Mouse (Mus musculus): ENCODE data around the gene Ank3. TPM values are rescaled to one million over a fixed set of nuclear protein-coding genes. Genes with fewer than 3 reads are reported as not detected.
A peak's percentile ranks its signal among the peaks of the same experiment; 100 is the strongest.

Ank3 gene
- polyA plus RNA-seq, 1 experiment from 2014 or later, result 47.6 TPM

DNA sequence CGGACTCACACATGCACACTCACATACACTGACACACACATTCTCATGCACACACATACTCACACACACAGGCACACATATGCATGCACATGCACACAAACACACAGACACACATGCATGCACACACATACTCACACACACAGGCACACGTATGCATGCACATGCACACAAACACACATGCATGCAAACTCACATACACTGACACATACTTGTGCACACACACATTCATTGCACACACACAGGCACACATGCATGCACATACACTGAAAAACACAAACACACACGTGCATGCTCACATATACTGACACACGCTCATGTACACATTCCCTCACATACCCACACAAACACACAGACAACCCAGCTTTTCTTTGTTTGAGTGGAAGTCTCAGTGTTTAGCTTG, 157.0 kb downstream of the Ank3 start:
- Histone ChIP-seq H3K27me3 (ENCODE audit: insufficient read depth, low read length) (no peaks in the 10 kb centered on the region), H3K9ac (replicated peaks; ENCODE audit: low read length) (no peak overlapping the region), H3K4me1 (ENCODE audit: insufficient read depth, low read length) (peaks cover 11% of the 10 kb centered on the region; the same call in 1 of the 2 replicates), H3K4me3 (ENCODE audit: low read length) (no peak overlapping the region), H3K9me3 (ENCODE audit: low read length) (no peaks in the 10 kb centered on the region), H3K27ac (ENCODE audit: low read length) (no peak overlapping the region), H3K4me2 (replicated peaks; ENCODE audit: low read depth, low read length) (no peak overlapping the region), H3K36me3 (ENCODE audit: insufficient read depth, low read length) (no peaks in the 10 kb centered on the region)
- 91% methylated on average over 4 of the region's 4 CpGs for WGBS
- ATAC-seq (ENCODE audit: low FRiP score, low TSS enrichment), result no peak

DNA sequence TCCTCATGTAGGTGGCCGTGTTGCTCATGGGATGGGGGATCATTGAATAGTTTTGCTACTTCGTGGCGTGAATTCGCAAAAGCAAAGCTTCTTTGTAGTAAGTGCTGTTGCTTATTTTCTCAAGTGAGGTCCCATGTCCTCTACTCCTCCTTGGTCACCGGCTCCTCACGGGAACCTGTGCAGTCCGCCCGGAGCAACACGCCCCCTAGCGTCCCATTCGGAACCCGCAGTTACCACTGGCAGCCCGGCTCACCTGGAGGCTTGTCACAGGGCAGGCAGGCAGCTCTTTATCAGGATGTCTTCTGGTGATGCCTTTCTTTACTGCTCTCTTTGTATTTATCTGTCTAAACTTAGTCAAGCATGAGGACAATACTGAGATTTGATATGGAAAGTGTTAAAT, 157.7 kb downstream of the Ank3 start:
- 19% methylated on average over 13 of the region's 13 CpGs for WGBS
- peak; percentile 57; the same call in 1 of the 2 replicates for ATAC-seq (ENCODE audit: low FRiP score, low TSS enrichment)
- Histone ChIP-seq H3K4me2 (replicated peaks; ENCODE audit: low read depth, low read length) (no peak overlapping the region), H3K4me1 (ENCODE audit: insufficient read depth, low read length) (peaks cover 5% of the 10 kb centered on the region; the same call in 1 of the 2 replicates), H3K27ac (ENCODE audit: low read length) (no peak overlapping the region), H3K36me3 (ENCODE audit: insufficient read depth, low read length) (no peaks in the 10 kb centered on the region), H3K4me3 (ENCODE audit: low read length) (no peak overlapping the region), H3K9ac (replicated peaks; ENCODE audit: low read length) (no peak overlapping the region), H3K9me3 (ENCODE audit: low read length) (no peaks in the 10 kb centered on the region), H3K27me3 (ENCODE audit: insufficient read depth, low read length) (no peaks in the 10 kb centered on the region)

DNA sequence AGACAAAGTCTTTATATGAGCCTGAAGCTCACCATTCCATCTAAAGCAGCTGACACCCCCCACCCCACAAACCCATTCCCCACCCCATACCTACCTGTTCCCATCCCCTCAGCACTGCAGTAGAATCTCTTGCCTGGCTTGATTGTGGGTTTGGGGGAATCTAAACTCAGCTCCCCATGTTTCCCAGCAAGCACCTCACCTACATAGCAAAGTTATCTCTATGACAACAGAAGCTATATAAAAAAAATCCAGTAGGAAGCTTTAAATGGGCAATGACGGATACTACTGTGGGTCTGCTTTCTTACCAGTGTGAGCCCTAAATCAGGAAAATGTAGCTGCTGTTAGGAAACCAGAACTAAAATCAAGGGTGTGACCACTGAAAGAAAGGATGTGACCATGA, 161.7 kb downstream of the Ank3 start:
- Histone ChIP-seq H3K4me1 (ENCODE audit: insufficient read depth, low read length) (0 out of 2 replicates have a peak, but pooled peaks cover 6% of the 10 kb centered on the region), H3K27me3 (ENCODE audit: insufficient read depth, low read length) (no peaks in the 10 kb centered on the region), H3K4me2 (replicated peaks; ENCODE audit: low read depth, low read length) (no peak overlapping the region), H3K9me3 (ENCODE audit: low read length) (no peaks in the 10 kb centered on the region), H3K27ac (ENCODE audit: low read length) (no peak overlapping the region), H3K4me3 (ENCODE audit: low read length) (no peak overlapping the region), H3K36me3 (ENCODE audit: insufficient read depth, low read length) (no peaks in the 10 kb centered on the region), H3K9ac (replicated peaks; ENCODE audit: low read length) (no peak overlapping the region)
- no peak for ATAC-seq (ENCODE audit: low FRiP score, low TSS enrichment)
- 76% methylated on average over 1 of the region's 1 CpGs for WGBS

DNA sequence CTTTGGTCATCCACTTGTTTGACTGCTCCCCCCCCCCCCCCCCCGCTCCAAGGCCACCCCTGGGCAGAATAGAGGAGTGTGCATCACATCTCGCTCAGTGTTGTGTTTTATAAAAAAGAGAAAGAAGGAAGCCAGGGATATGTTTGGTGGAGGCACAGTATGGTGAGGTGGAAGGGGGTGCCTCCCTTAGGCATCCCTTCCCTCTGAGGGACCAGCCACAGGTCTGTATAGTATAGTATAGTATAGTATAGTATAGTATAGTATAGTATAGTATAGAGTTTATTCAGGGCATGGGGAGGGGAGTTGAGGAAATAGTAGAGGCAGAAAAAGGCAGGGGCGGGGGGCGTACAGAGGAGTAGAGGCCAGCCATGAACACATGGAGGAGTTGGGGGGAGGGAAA, 164.4 kb downstream of the Ank3 start:
- WGBS, result 85% methylated on average over 3 of the region's 4 CpGs
- Histone ChIP-seq H3K4me3 (ENCODE audit: low read length) (no peak overlapping the region), H3K27ac (ENCODE audit: low read length) (no peak overlapping the region), H3K27me3 (ENCODE audit: insufficient read depth, low read length) (no peaks in the 10 kb centered on the region), H3K9ac (replicated peaks; ENCODE audit: low read length) (no peak overlapping the region), H3K4me2 (replicated peaks; ENCODE audit: low read depth, low read length) (no peak overlapping the region), H3K9me3 (ENCODE audit: low read length) (no peaks in the 10 kb centered on the region), H3K36me3 (ENCODE audit: insufficient read depth, low read length) (no peaks in the 10 kb centered on the region), H3K4me1 (ENCODE audit: insufficient read depth, low read length) (0 out of 2 replicates have a peak, but pooled peaks cover 6% of the 10 kb centered on the region)
- ATAC-seq (ENCODE audit: low FRiP score, low TSS enrichment), result no peak

DNA sequence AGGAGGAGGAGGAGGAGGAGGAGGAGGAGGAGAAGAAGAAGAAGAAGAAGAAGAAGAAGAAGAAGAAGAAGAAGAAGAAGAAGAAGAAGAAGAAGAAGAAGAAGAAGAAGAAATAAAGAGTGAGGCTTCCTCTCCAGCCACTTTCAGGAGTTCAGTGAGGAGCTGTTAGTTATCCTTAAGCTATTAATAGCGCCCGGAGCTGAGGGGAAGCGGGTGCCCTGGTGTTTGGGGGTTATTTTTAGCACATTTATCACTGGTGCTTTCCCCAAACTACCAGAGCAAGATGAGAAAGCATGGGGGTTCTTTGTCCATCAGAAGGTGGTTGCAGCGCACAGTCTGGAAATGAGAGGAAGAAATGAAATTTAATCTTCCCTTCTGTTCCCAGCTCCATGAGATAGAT, 166.5 kb downstream of the Ank3 start:
- Histone ChIP-seq H3K4me1 (ENCODE audit: insufficient read depth, low read length) (0 out of 2 replicates have a peak, but pooled peaks cover 6% of the 10 kb centered on the region), H3K27ac (ENCODE audit: low read length) (no peak overlapping the region), H3K9me3 (ENCODE audit: low read length) (no peaks in the 10 kb centered on the region), H3K27me3 (ENCODE audit: insufficient read depth, low read length) (no peaks in the 10 kb centered on the region), H3K9ac (replicated peaks; ENCODE audit: low read length) (no peak overlapping the region), H3K36me3 (ENCODE audit: insufficient read depth, low read length) (no peaks in the 10 kb centered on the region), H3K4me3 (ENCODE audit: low read length) (no peak overlapping the region), H3K4me2 (replicated peaks; ENCODE audit: low read depth, low read length) (no peak overlapping the region)
- WGBS, result 65% methylated on average over 4 of the region's 4 CpGs
- ATAC-seq (ENCODE audit: low FRiP score, low TSS enrichment), result no peak

DNA sequence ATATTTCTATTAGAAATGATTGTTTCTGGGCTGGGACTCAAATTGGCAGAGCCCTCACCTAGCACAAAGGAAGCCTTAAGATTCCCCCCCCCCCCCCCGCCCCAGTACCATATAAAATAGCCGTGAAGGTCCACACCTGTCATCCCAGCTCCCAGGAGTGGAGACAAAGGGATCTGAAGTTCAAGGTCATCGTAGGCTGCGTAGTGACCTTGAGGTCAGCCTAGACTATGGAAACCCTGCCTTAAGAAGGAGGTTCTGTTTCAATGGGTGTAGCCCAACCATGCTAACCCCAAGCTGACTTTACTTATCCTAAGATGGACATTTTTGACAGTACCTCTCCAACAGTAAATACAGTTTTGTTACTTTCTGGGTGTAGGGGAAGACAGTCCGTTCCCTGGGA, 170.4 kb downstream of the Ank3 start:
- no peaks in the 10 kb centered on the region for H3K27me3 ChIP-seq (ENCODE audit: insufficient read depth, low read length)
- H3K4me3 ChIP-seq (ENCODE audit: low read length), result no peak overlapping the region
- 64% methylated on average over 5 of the region's 5 CpGs for WGBS
- no peaks in the 10 kb centered on the region for H3K9me3 ChIP-seq (ENCODE audit: low read length)
- H3K9ac ChIP-seq (replicated peaks; ENCODE audit: low read length), result no peak overlapping the region
- H3K27ac ChIP-seq (ENCODE audit: low read length), result no peak overlapping the region
- no peak overlapping the region for H3K4me2 ChIP-seq (replicated peaks; ENCODE audit: low read depth, low read length)
- H3K4me1 ChIP-seq (ENCODE audit: insufficient read depth, low read length), result peaks cover 25% of the 10 kb centered on the region
- H3K36me3 ChIP-seq (ENCODE audit: insufficient read depth, low read length), result no peaks in the 10 kb centered on the region
- no peak for ATAC-seq (ENCODE audit: low FRiP score, low TSS enrichment)

DNA sequence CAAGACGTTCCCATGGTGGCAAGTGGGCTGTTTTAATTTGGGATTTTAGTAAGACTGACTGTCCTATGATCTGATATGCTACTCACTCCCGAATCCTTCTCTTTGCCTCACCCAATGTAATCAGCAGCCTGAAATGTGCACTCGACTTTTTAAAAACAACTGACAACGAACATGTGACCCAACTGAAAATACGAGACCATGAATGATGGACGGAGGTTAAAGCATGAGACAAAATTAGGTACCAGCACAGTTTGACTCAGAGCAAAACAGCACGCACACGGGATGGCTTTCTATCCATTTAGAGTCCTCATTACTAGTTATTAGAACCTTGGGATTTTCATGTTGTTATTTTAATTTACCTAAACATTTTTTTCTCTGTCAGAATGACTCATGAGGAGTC, 171.2 kb downstream of the Ank3 start:
- Histone ChIP-seq H3K9me3 (ENCODE audit: low read length) (no peaks in the 10 kb centered on the region), H3K36me3 (ENCODE audit: insufficient read depth, low read length) (no peaks in the 10 kb centered on the region), H3K9ac (replicated peaks; ENCODE audit: low read length) (no peak overlapping the region), H3K4me1 (ENCODE audit: insufficient read depth, low read length) (peaks cover 31% of the 10 kb centered on the region), H3K27ac (ENCODE audit: low read length) (no peak overlapping the region), H3K4me3 (ENCODE audit: low read length) (no peak overlapping the region), H3K4me2 (replicated peaks; ENCODE audit: low read depth, low read length) (no peak overlapping the region), H3K27me3 (ENCODE audit: insufficient read depth, low read length) (no peaks in the 10 kb centered on the region)
- WGBS, result 43% methylated on average over 8 of the region's 8 CpGs
- ATAC-seq (ENCODE audit: low FRiP score, low TSS enrichment), result no peak

DNA sequence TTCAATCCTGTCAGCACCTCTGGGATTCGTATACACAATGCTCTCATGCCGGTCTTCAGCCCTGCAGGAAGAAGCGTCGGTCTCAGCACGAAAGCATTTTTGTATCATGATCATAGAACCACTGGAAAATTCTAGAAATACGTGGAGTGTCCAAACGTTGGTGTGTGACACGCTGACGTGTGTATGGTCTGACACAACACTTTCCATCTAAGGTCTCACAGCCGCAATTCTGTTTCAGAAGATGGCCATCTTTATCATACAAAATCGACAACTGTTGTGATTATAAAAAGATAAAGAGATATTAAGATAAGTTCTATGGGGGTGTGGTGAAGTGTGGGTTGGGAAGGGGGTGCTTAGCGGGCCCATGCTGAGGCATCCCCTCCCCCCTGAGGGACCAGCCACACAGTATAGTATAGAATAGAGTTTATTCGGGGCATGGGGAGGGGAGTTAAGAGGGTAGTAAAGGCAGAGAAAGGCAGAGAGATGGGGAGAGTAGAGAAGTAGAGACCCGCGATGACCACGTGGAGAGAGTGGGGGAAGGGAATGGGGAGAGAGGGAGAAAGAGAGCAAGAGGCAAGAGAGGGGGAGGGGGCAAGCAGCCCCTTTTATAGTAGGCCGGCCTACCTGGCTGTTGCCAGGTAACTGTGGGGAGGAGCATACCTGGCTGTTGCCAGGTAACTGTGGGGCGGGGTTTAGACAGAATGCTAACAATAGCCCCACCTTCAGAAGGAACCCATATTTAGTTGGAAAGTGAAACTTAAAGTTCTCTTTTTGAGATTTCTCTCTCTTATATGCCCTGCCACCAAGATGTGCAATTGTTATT, 172.1 kb downstream of the Ank3 start:
- WGBS, result 40% methylated on average over 18 of the region's 18 CpGs
- Histone ChIP-seq H3K27me3 (ENCODE audit: insufficient read depth, low read length) (no peaks in the 10 kb centered on the region), H3K9ac (replicated peaks; ENCODE audit: low read length) (peak overlapping the region; percentile 43), H3K4me1 (ENCODE audit: insufficient read depth, low read length) (peaks cover 36% of the 10 kb centered on the region), H3K4me3 (ENCODE audit: low read length) (peak overlapping the region; percentile 38), H3K27ac (ENCODE audit: low read length) (no peak overlapping the region), H3K9me3 (ENCODE audit: low read length) (no peaks in the 10 kb centered on the region), H3K36me3 (ENCODE audit: insufficient read depth, low read length) (no peaks in the 10 kb centered on the region), H3K4me2 (replicated peaks; ENCODE audit: low read depth, low read length) (peak overlapping the region; percentile 63)
- peak; percentile 33; the same call in 1 of the 2 replicates for ATAC-seq (ENCODE audit: low FRiP score, low TSS enrichment)

DNA sequence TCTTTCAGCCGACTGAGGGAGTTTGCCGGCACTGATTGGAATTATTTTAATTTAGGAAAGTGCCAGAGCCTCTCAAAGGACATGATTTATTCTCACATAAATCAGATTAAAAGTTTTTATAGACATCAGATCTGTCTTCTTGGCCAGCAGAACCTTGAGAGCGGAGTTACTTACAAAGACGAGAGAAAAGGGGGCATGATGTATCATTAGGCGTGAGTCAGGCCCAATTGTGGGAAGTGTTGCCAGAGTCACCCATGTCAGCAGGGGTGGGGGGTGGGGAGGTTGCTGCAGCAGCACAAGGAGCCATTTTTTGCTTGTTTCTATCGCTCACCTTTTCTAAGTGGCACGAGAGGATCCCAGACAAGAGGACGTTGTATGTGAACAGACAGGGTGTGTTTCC, 172.8 kb downstream of the Ank3 start:
- ATAC-seq (ENCODE audit: low FRiP score, low TSS enrichment), result no peak
- Histone ChIP-seq H3K4me1 (ENCODE audit: insufficient read depth, low read length) (peaks cover 41% of the 10 kb centered on the region), H3K4me3 (ENCODE audit: low read length) (peak overlapping the region; percentile 38), H3K27ac (ENCODE audit: low read length) (peak overlapping the region; percentile 32), H3K9ac (replicated peaks; ENCODE audit: low read length) (peak overlapping the region; percentile 43), H3K36me3 (ENCODE audit: insufficient read depth, low read length) (no peaks in the 10 kb centered on the region), H3K4me2 (replicated peaks; ENCODE audit: low read depth, low read length) (peak overlapping the region; percentile 63), H3K27me3 (ENCODE audit: insufficient read depth, low read length) (no peaks in the 10 kb centered on the region), H3K9me3 (ENCODE audit: low read length) (no peaks in the 10 kb centered on the region)
- 1% methylated on average over 8 of the region's 8 CpGs for WGBS

DNA sequence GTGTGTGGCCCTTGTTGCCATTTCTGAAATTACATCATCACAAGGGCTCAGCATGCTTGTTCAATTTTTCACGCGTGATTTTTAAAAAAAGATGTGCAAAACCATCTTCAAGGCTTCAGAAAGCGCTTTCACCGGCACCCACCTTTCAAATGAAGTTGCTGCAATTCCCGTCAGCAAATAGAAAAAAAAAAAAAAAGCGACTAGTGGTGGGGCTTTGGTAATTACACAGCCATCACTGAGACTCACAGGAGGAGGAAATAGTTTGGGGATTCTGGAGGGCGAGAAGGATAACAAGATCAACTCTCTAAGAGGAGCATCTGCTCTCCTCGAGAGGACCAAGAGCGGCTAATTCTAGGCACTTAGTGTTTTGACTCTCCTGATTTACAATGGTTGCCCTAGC, 173.4 kb downstream of the Ank3 start:
- no peak overlapping the region for H3K27ac ChIP-seq (ENCODE audit: low read length)
- peaks cover 44% of the 10 kb centered on the region for H3K4me1 ChIP-seq (ENCODE audit: insufficient read depth, low read length)
- H3K36me3 ChIP-seq (ENCODE audit: insufficient read depth, low read length), result no peaks in the 10 kb centered on the region
- H3K4me3 ChIP-seq (ENCODE audit: low read length), result peak overlapping the region; percentile 38
- WGBS, result 4% methylated on average over 9 of the region's 9 CpGs
- ATAC-seq (ENCODE audit: low FRiP score, low TSS enrichment), result no peak
- H3K9ac ChIP-seq (replicated peaks; ENCODE audit: low read length), result peak overlapping the region; percentile 43
- H3K4me2 ChIP-seq (replicated peaks; ENCODE audit: low read depth, low read length), result peak overlapping the region; percentile 63
- no peaks in the 10 kb centered on the region for H3K9me3 ChIP-seq (ENCODE audit: low read length)
- no peaks in the 10 kb centered on the region for H3K27me3 ChIP-seq (ENCODE audit: insufficient read depth, low read length)
